Mouse (Mus musculus) olfactory bulb, adult 2 months (tissue): ENCODE measurements at regions not wholly inside any gene's neighbourhood (a gene's known extent, or its start where the extent isn't known, plus 50 kb on each side); places are given as distances from the start of the nearest gene placed in this dataset.

ENCODE experiments used
- CTCF ChIP-seq: fragments of 200-500 bp; IDR thresholded peaks from 2 replicates; pipeline ENCODE4 v1.5.1; 2012; ENCODE audit warnings: low read depth, mild to moderate bottlenecking, low read length, moderate library complexity; ENCODE audit not compliant: insufficient read depth
- POLR2A ChIP-seq: fragments of 200-500 bp; IDR thresholded peaks from 2 replicates; pipeline ENCODE4 v1.6.1; 2012; ENCODE audit warnings: mild to moderate bottlenecking, low read depth, low read length, moderate library complexity; ENCODE audit not compliant: insufficient read depth

DNA sequence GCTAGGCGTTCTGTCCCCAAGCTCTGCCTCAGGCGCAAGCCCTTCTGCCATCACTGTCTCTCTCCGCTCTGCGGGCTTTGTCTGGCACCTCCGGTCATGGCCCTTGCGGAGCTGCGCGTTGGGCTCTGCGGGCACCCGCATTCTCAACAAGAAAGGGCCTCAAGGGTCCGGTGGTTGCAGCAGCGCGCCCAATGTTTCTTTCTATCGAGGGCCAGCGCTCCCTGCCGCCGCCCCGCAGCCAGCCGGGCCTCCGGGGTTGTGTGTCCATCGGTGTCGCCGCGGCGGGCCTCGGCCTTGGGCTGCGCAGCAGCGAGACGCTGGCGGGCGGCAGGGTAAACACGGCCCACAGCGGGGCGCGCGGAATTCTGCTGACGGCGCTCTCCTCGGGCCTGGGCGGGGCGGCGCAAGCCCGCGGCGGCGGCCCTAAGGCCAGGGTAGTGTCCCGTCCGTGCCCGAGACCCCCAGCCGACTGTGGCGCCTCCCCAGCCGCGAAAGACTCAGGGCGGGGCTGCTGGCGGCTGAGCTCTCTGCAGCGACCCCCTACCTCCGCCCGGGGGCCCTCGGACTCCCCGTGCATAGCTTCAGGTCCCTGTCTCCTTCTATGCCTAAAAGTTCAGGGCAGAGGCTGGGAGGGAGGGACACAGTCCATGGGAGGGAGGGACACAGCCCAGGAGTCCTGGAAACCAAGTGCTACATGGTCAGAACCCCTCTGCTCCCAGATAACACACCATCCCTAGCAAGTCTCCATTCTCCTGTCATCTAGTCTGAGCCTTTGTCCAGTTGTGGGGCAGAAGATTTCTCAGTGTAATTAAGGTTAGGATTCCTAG lies 80.9 kb downstream of the Efnb1 start:
- no peak for TF ChIP-seq CTCF
- TF ChIP-seq POLR2A: no peak
